Mouse (Mus musculus): ENCODE results near the gene Fem1a.

Gene Fem1a

GRCm38 (mm10) chr17:56298238-56298637 is 41.6 kb downstream of the Fem1a start:
- in situ Hi-C loops (cut with MboI, MseI): loop anchor here (25.0 kb wide), 1 partner anchor 989 kb away; the partner anchor contains the start of gene Vav1

GRCm38 (mm10) chr17:56300186-56300585 is 43.6 kb downstream of the Fem1a start, which contains the start of gene Arrdc5:
Gene Arrdc5, minus strand, starts transcription at chr17:56300286.
- in situ Hi-C loops (cut with MboI, MseI): loop anchor here (10.0 kb wide), 1 partner anchor 695 kb away; the partner anchor contains the start of genes Alkbh7 and Clpp

- in situ Hi-C loops (cut with MboI, MseI): loop anchor here (10.0 kb wide), 1 partner anchor 692 kb away; the partner anchor contains the start of genes Alkbh7 and Clpp
These were observed 45.9 kb downstream of the Fem1a start for GRCm38 (mm10) chr17:56302363-56302996.

GRCm38 (mm10) chr17:56303160-56303846 is 46.7 kb downstream of the Fem1a start, which contains the start of gene Uhrf1:
Gene Uhrf1, plus strand, starts transcription at chr17:56303321.
- in situ Hi-C loops (cut with MboI, MseI): loop anchor here (10.0 kb wide), 1 partner anchor 691 kb away; the partner anchor contains the start of genes Alkbh7 and Clpp

GRCm38 (mm10) chr17:56303847-56304586 is 47.4 kb downstream of the Fem1a start:
- in situ Hi-C loops (cut with MboI, MseI): loop anchor here (10.0 kb wide), 1 partner anchor 691 kb away; the partner anchor contains the start of genes Alkbh7 and Clpp

- in situ Hi-C loops (cut with MboI, MseI): loop anchor here (10.0 kb wide), 1 partner anchor 690 kb away; the partner anchor contains the start of genes Alkbh7 and Clpp
These were observed 48.1 kb downstream of the Fem1a start for GRCm38 (mm10) chr17:56304718-56305117.

GRCm38 (mm10) chr17:56305156-56305555 is 48.5 kb downstream of the Fem1a start:
- in situ Hi-C loops (cut with MboI, MseI): loop anchor here (10.0 kb wide), 1 partner anchor 690 kb away; the partner anchor contains the start of genes Alkbh7 and Clpp

- in situ Hi-C loops (cut with MboI, MseI): loop anchor here (10.0 kb wide), 1 partner anchor 689 kb away; the partner anchor contains the start of genes Alkbh7 and Clpp
These were observed 49.2 kb downstream of the Fem1a start for GRCm38 (mm10) chr17:56305826-56306225.

GRCm38 (mm10) chr17:56308088-56308487 is 51.5 kb downstream of the Fem1a start:
- in situ Hi-C loops (cut with MboI, MseI): loop anchor here (10.0 kb wide), 1 partner anchor 687 kb away; the partner anchor contains the start of genes Alkbh7 and Clpp

GRCm38 (mm10) chr17:56309191-56309945 is 52.8 kb downstream of the Fem1a start:
- in situ Hi-C loops (cut with MboI, MseI): loop anchor here (10.0 kb wide), 1 partner anchor 685 kb away; the partner anchor contains the start of genes Alkbh7 and Clpp
